Mouse (Mus musculus): Measurements from ENCODE around the gene Smco4.
"Not testable (repeated sequence)": the region's sequence is repeated elsewhere in the genome, so short reads cannot be mapped to it uniquely, and the experiment has no call there.

Gene Smco4

DNA sequence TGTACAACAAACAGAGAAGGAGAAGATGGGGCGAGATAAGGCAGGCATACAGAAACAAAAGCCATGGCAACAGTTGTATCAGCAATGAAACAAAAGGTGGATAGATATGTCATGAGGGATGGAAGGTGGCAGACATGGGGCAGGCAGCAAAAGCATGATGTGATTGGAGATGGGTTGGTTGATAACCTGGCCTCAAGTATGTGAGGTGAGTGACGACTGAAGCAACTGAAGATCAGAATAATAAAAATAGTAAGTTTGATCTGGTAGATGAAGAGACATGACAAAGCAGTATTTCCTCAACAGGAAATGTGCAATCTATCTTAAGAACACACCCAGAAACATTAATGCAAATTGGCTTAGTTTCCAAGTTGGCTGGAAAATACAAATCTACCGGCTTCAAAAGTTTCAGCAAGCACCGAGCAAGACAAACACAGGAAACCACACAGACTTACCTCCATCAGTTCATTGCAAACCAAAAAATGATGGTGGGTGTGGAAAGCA, 57.3 kb downstream of the Smco4 start:
- no peak for DNase-seq

- not testable (repeated sequence) for DNase-seq
Observed at GRCm38 (mm10) chr9:15551073-15551472, 57.8 kb downstream of the Smco4 start.

DNA sequence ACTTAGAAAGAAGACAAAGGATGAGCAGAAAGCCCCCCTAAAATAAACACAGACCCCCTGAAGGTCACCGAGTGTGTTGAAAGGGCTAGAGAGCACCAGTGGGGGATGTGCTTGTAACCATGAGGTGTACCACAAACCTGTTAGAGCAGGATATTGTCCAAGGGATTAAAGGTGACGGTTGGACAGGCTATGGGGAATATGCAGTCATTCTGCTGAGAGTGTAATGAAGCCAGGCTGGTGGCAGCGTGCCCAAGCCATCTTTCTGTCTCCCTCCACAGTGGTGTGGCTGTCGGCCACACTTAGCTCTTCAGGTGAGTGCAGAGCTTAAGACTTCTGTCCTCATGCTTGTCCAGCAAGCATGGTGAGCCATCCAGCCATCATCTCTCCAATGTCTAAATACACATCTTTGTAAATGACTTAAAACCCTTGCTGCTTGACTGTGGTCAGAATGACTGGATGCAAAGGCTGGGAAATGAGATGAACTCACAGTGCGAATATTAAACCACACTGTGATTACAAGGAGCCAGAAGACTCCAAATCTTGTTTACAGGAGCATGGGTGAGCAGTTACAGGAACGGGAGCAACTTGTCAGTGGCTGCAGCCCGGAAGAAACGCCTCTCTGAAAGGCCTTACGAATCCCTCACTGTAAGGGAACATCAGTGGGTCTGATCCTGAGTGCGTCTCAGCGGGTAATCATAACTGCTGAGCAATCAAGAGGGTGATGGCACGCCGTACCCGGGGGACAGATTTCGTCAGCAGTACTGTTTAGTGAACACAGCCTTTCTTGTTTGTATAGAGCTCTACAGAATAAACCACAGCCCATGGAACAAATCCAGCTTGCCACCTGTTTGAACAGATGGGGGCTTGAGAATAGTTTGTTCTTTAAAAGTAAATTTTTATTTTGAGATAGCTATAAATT, 59.0 kb downstream of the Smco4 start:
- DNase-seq, result peak; percentile 20 to 54

GRCm38 (mm10) chr9:15553322-15553721, 60.1 kb downstream of the Smco4 start:
- no peak for DNase-seq

DNA sequence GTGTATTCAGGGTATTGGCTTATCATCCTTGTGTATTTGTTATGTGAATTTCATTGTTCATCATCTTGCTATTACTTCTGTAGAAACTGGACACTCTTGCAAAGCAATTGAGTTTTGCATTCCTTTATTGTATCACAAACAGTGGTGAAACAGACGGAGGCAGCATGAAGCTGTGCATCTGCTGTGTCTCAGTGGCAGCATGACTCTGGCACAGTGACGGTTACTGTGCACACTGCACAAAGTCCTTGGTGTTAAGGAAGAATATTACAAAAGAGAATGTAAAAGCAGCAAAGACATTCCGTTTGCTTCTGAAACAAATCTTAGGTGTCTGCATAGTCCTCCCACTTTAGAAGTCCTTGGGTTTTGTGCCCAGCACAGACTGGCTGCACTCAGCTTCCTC, 67.2 kb downstream of the Smco4 start:
- DNase-seq, result no peak

DNA sequence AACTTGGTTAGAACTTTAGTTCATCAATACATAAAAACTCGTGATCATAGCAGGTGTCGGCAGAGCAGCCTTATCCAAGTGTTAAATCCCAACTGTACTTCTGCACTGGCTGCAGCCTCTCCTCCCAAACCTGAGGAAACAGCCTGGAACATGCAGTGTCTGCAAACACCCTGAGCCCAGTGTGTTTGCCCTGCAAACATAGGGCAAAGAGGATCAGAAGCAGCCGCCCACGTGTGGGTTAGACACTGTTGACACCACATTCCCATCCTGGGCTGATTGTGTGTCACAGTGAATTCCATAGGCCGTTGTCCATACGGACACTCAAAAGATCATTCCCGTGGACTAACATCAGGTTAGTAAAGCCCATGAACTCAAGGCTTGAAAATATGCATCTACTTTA, 69.1 kb downstream of the Smco4 start:
- DNase-seq, result no peak

DNA sequence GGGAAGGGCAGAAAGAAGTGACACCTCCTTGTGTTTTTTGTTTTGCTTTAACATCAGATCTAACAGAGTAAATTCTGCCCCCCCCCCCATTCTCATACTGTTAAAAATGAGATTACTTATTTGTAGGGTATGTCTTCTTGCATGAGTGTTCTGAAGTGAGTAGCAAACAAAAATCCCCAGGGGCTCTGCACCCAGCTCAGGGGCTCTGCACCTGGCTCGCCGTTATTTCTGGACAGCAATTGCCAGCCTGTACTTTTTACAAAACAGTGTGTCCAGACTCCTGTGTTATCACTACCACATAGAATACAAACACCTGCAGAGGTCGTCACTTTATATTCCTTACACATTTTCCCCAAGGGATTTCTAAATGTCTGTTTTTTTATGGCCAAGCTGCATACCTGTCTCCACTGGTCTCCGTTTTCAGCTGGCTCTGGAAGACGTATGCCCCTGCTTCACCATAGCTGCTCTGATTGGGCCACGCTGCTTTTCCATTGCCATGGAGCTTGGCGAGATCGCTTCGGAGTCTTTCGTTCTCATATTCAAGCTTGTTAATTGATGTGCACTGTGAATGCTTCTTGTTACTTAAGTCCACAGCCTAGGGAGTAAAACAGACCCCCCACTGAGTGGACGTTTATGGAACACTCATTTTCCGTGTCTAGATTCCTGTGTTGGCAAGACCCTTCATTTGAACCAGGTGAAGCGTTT, 81.7 kb downstream of the Smco4 start:
- DNase-seq, result no peak

- no peak for DNase-seq
Observed at GRCm38 (mm10) chr9:15578427-15578826, 85.2 kb downstream of the Smco4 start.

- DNase-seq, result no peak
Observed at GRCm38 (mm10) chr9:15578946-15579345, 85.7 kb downstream of the Smco4 start.

DNA sequence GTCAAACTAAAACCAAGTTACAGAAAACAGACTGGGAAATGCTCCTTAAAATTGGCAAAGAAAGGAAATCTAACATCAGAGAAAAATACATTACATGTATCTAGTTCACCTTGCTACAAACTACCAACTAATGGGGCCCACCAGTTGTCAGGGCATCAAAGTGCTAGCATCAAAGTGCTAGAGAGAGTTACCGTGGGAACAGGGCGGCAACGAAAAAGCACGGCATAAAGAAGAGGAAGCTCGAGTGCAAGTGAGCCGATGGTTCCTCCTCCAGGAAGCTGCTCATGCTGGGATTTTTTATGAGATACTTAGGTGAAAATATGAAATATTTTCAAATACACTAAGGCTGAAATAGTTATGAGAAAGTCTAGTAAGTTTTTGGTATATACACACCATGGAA, 86.9 kb downstream of the Smco4 start:
- DNase-seq, result no peak

GRCm38 (mm10) chr9:15582026-15582425, 88.8 kb downstream of the Smco4 start:
- no peak for DNase-seq

DNA sequence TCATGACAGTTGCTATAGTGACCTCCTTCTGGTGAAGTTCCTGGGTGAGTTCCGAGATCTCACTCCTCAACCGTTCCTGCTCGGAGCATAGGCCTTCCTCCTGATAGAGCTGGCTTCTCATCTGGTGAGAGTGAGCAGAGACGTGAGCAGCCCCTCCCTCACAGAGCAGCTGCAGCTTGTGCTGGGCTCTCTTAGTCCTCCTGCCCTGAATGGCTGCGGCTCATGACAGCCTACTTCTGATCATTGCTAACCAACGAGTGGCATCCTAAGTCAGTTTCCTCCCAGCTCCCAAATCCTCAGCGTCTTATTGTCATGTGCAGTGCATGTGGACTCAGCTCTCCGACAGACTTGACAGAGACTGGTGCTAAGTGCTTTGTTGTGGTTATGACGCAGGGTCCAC, 91.0 kb downstream of the Smco4 start:
- no peak for DNase-seq

- DNase-seq, result no peak
Observed at GRCm38 (mm10) chr9:15585956-15586355, 92.7 kb downstream of the Smco4 start.

DNA sequence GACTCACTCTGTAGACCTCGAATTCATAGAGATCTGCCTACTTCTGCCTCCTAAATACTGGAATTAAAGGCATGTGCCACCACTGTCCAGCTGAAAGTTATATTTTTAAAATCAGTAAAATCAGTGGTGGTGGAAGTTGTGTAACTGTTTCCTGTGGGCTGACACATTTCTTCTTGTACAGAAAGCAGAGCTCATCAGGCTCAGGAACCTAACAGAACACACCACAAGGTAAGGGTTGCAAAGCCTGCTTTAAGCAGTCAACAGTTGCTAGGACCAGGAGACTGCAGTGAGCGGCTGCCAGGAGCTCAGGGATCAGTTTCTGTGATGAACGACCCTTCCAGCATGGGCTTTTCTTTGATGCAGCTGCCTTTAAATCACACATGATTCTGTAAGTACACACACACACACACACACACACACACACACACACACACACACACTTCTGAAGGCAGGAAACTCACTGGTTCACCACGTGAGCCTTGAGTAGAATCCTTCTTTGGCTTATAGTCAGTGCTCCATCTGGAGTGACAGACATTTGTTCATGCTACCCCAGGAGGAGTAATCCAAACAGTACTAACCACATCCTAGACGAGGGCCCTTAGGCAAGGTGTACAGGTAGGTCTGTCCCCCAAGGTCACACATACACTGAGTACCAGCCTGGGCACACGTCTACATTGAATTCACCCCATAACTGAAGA, 94.1 kb downstream of the Smco4 start:
- DNase-seq, result no peak

DNA sequence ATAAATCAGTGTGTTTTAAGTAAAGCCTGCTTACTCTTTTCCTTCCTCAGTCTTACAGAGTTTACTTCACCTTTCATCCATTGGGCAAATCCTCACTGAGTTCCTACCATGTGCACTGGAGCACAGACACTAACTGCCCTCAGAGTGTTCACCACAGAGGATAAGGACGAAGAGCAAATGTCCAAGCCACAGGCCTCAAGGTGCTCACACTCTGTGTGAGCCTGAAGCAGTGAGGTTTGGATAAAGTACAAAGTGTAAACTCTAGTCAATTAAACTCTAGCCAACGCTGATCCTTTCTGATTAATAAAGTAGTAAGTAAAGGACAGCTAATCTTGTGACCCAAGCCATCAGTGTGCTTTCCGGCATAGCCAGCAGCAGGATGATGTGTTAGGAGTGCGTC, 100.9 kb downstream of the Smco4 start:
- DNase-seq, result no peak
